Mouse (Mus musculus): ENCODE results near the gene Capn13.

Gene Capn13

DNA sequence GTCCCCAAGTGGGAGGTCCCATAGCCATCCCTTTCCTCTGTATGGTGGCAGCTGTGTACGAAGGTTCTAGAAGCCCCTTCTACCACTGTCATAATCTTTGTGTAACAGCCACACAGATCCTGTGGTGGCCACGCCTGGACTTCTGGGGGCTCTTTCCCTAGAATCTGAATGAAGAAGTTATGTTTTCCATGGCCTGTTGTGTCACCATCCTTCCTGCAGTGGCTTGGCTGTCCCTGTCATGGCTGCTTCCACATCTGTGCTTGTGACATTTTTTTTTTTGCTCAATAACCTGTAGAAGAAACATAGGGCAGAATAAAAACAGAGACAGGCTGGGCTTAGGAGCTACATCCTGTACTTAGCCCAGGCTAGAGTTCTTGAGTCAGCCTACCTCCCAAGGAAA, at the start of gene Capn13:
Capn13 (minus strand) TSS at position 5 of the 400 bp plus-strand sequence.
- DNase-seq (ENCODE audit: low spot score) = no peak

- no peak for DNase-seq (ENCODE audit: low spot score)
These were observed 48.4 kb upstream of the Capn13 start for GRCm38 (mm10) chr17:73449104-73449503.

DNA sequence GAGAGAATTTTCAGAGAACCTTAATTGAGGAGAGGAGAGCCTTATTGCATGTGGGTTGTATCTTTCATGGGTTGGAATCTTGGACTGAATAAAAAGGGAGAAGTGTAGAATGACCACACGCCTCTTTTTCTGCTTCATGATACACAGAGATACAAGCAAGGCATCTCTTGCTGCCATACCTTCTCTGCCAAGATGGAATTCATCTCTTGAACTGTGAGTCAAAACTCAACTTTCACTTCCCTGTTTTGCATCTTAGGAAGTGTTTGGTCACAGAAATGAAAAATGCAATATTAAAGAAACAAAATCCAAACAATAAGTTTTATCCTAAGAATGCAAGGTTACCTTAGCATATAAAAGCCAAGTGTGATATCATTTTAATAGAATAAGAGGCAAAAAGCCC, 40.1 kb upstream of the Capn13 start:
- no peak for DNase-seq (ENCODE audit: low spot score)

- DNase-seq (ENCODE audit: low spot score) = no peak
These were observed 31.9 kb upstream of the Capn13 start for GRCm38 (mm10) chr17:73432564-73433006.

DNA sequence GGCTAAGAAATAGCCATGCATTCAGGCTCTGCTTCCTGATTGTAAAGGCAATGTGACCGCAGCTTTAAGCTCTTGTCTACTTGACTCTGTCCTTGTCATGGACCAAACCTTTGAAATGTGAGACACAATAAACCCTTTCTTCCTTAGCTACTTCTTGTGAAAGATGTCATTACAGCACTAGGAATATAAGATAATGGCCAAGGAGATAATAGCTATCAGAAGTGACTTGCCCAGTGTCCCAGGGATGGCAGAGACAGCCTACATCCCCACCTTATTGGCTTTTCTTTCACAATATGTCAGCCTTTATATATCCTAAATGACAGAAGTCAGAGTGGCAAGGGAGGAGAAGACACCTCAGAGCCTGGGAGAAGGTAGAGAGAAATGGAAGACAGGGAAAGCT, 31.4 kb upstream of the Capn13 start:
- DNase-seq (ENCODE audit: low spot score) = no peak

GRCm38 (mm10) chr17:73417382-73417781, 16.7 kb upstream of the Capn13 start:
- DNase-seq (ENCODE audit: low spot score) = no peak

DNA sequence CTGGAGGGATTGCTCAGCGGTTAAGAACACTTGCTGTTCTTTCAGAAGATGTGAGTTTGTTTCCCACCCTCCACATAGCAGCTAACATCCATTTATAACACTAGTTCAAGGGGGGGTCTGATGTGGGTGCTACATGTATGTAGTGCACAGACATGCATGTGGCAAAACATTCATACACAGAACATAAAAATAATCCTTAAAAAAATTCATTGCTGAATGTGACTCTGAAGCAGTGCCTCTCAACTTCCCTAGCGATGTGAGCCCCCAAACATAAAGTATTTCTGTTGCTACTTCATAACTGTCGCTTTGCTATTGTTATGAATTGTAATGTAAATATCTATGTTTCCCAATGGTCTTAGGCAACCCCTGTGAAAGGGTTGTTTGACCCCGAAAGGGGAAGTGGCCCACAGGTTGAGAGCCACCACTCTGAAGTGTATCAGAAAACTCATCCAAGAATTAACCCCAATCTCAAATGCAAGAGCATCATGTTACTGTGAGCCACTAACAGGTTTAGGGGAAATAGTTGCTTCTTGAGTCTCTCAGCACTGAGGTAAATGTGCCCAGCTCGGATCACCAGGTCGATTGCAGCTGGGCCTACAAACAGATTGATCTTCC, 15.6 kb upstream of the Capn13 start:
- DNase-seq (ENCODE audit: low spot score) = no peak

DNA sequence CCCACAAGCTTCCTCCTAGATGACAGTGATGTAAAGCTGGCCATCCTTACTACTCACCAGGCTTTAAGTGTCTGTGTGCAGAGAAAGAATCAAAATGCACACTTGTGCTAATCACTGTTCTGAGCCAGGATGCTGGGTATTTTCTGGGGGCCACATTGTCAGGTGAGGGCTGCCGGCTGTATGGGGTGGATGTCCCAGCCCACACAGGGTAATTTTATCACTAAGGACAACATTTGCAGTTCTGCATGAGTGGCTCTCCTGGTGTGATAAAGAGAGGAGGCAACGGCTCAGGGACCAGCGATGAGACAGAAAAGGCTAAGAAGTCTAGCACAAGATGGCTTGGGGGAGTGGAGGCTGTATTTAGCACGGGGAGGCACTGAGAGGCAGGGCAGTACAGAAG, 11.2 kb upstream of the Capn13 start:
- DNase-seq (ENCODE audit: low spot score) = no peak

- DNase-seq (ENCODE audit: low spot score) = no peak
These were observed 606 bp upstream of the Capn13 start for GRCm38 (mm10) chr17:73401272-73401671.

DNA sequence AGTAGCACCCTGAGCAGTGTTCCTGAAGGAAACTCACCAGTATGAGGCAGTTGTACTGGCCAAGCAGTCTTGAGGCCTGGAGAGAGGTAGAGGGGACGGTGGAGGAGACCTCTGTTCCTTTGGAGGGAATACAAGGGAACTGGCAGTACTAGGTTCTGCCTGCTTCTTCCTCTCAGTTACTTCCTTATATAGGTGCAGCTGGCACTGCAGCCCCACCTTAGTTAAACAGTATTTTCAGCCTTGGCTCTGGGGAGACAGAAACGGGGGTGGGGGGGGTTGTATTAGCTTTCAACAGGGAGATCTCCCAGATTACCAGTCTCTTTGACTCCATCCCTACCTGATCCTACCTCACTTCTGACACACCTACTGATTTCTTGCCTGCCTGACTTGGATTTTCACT, 1.5 kb downstream of the Capn13 start:
- DNase-seq (ENCODE audit: low spot score) = no peak

GRCm38 (mm10) chr17:73393361-73393760, 7.3 kb downstream of the Capn13 start:
- no peak for DNase-seq (ENCODE audit: low spot score)

- DNase-seq (ENCODE audit: low spot score) = no peak
These were observed 8.9 kb downstream of the Capn13 start for GRCm38 (mm10) chr17:73391771-73392170.

DNA sequence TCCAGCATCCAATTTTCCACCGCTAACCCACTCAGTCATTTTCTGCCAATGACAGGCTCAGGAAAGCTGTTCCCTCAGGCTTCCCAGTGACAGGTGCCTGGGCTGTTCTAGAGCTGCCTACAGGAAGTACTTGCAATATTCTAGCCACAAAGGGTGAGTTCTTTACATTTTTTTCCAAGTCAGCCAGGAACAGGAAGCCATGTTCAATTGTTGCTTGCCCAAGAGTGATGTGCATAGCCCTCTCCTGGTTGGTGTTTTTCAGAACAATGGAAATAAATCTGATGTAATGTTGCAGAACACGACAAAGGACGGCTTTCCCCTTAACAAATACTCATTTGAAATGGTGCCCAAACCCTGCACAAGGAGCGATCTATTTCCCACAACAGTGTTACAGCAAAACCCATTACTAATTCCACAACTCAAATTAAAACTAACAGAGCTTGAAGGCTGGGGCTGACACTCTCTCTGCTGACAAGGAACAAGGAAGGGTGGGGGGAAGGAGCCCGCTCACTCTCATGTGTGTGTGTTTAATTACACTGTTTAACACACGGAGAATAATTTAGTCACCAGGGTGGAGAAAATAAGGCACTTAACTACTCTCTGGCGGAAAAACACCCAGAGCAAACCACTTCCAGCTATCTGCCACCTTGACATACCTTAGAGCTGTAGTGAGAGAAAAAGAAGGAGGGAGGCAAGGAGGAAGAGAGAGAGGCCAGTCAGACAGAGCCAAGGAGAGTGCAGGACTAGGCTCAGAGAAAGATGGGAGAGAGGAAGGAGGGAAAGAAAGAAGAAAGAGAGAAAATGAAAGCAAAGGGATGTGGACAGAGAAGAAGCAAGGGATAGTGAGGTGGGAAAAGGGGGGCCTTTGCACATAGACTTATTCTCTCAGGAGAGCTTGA, 10.2 kb downstream of the Capn13 start:
- no peak for DNase-seq (ENCODE audit: low spot score)

GRCm38 (mm10) chr17:73389336-73389735, 11.3 kb downstream of the Capn13 start:
- no peak for DNase-seq (ENCODE audit: low spot score)

- DNase-seq (ENCODE audit: low spot score) = no peak
These were observed 14.1 kb downstream of the Capn13 start for GRCm38 (mm10) chr17:73386581-73386980.

- DNase-seq (ENCODE audit: low spot score) = no peak
These were observed 14.7 kb downstream of the Capn13 start for GRCm38 (mm10) chr17:73385940-73386339.

GRCm38 (mm10) chr17:73382327-73383014, 18.2 kb downstream of the Capn13 start:
- DNase-seq (ENCODE audit: low spot score) = no peak

GRCm38 (mm10) chr17:73381681-73382080, 19.0 kb downstream of the Capn13 start:
- DNase-seq (ENCODE audit: low spot score) = no peak

- DNase-seq (ENCODE audit: low spot score) = no peak
These were observed 22.7 kb downstream of the Capn13 start for GRCm38 (mm10) chr17:73377778-73378484.

DNA sequence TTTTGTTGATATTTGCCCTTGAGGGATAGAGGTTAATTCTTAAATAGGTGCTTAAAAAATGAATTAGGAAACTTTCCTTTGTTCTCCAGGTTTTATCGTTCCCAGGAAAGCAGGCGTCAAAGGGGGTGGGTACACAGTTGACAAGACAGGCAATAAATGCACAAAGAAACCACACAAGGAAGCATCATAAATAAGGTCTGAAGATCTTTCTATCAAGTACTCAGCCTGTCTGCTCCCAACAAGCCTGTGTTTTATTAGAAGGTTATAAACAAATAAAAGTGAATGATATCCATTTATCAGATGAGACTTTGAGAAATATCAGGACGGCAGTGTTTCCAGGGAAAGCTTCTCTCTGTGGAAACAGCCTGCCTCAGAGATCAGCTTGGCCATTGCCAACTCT, 33.3 kb downstream of the Capn13 start:
- DNase-seq (ENCODE audit: low spot score) = no peak

DNA sequence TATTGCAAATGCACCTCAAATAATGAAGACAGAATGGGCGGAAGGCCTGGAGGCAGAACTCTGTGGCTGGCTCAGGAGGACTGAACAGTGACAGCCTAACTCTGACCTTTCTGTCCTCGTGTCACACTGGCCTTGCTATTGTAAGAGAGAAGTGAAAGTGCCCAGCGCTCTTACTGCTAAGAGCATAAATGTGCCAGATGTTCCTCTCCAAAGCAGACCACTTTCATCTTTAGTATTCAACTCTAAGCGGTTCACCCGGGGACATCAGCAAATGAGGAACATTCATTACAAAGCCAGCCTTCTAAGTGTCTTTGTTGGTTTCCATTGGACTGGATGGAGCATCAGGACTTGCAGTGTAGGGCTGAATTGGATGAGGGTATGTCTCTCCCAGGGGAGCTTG, 39.6 kb downstream of the Capn13 start:
- no peak for DNase-seq (ENCODE audit: low spot score)

Measured in testis, postnatal 14 days (tissue).